Mouse (Mus musculus) C2C12 (cell line): ENCODE measurements around the gene Anks1b.

Source experiments
- CEBPB ChIP-seq: IDR thresholded peaks from one replicate; pipeline ENCODE4 v1.6.1; 2011; ENCODE audit warnings: low read depth, mild to moderate bottlenecking, control low read depth, moderate library complexity
- CTCF ChIP-seq: IDR thresholded peaks from one replicate; pipeline ENCODE4 v1.5.1; 2011; ENCODE audit not compliant: control insufficient read depth, insufficient read depth, insufficient read length
- FOSL1 ChIP-seq: IDR thresholded peaks from one replicate; pipeline ENCODE4 v1.8.0; 2011; ENCODE audit warnings: mild to moderate bottlenecking, low read length; ENCODE audit not compliant: poor library complexity, insufficient read depth, severe bottlenecking
- MAX ChIP-seq: IDR thresholded peaks from one replicate; pipeline ENCODE4 v1.6.1; 2011; ENCODE audit warnings: mild to moderate bottlenecking, control low read depth
- MYOD1 ChIP-seq: IDR thresholded peaks from one replicate; pipeline ENCODE4 v1.6.1; 2011; ENCODE audit warnings: low read depth; ENCODE audit not compliant: control insufficient read depth, insufficient read length
- MYOG ChIP-seq: IDR thresholded peaks from one replicate; pipeline ENCODE4 v1.6.1; 2011; ENCODE audit not compliant: control insufficient read depth, insufficient read length; ENCODE audit errors: extremely low read depth
- USF1 ChIP-seq: IDR thresholded peaks from one replicate; pipeline ENCODE4 v1.6.1; 2011; ENCODE audit warnings: low read depth, mild to moderate bottlenecking, control low read depth, moderate library complexity

DNA sequence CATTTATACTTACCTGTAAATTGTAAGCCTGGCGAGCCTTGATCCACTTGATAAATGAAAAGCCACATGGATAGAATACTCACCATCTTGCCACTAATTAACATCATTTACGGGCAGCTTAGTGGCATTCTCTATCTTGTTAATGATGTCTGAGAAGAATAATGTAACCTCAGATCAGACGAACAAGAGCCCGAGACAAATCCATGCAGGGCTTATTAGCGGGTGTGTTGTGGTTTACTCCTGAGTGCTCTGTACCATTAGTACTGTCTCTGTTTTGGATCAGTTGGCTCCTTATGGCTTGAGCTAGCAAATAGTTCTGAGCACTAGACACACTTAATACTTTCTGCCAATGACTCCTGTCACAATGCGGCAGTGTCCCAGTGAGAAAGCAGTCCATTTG lies 220.6 kb downstream of the Anks1b start:
- TF ChIP-seq CTCF: no peak
- TF ChIP-seq MYOD1: no peak
- no peak for TF ChIP-seq MAX
- TF ChIP-seq USF1: no peak
- TF ChIP-seq MYOG: no peak
- TF ChIP-seq CEBPB: no peak
- no peak for TF ChIP-seq FOSL1
